Mouse (Mus musculus): ENCODE results near the gene Lcor. TPM values are rescaled to one million over a fixed set of nuclear protein-coding genes. Genes with fewer than 3 reads are reported as not detected.

The Lcor gene
- polyA plus RNA-seq, 1 experiment from 2014 or later = 17.0 TPM

DNA sequence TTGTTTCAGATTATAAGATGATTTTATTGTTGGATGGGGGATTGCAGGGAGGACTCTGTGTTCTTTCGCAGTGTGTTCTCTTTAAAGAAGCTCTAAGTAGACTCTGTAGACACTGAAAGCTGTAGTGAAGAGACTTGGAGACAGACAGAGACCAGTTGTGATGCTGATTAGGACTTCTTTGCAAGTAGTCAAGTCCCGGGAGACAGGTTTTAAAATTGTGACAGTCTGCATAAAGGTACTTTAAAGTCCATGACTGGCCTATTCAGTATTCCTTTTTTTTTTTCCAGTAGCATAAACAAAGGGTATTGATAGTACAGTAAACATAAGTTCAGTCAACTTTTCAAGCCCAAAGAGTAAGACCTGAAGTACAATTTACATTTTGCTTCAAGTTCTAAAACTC lies 39.8 kb downstream of the Lcor start:
- Histone ChIP-seq H3K4me2 (no peak overlapping the region), H3K4me1 (no peaks in the 10 kb centered on the region), H3K27me3 (no peaks in the 10 kb centered on the region), H3K4me3 (replicated peaks) (no peak overlapping the region), H3K36me3 (no peaks in the 10 kb centered on the region), H3K9ac (no peak overlapping the region), H3K27ac (no peak overlapping the region), H3K9me3 (replicated peaks) (no peaks in the 10 kb centered on the region)
- 74% methylated on average over 2 of the region's 2 CpGs for WGBS
- ATAC-seq (replicated peaks; ENCODE audit: low FRiP score) = no peak

GRCm38 (mm10) chr19:41523798-41524563 lies 41.5 kb downstream of the Lcor start:
- H3K4me2 ChIP-seq = no peak overlapping the region
- no peak overlapping the region for H3K27ac ChIP-seq
- H3K4me1 ChIP-seq = no peaks in the 10 kb centered on the region
- H3K9me3 ChIP-seq (replicated peaks) = no peaks in the 10 kb centered on the region
- ATAC-seq (replicated peaks; ENCODE audit: low FRiP score) = no peak
- no peaks in the 10 kb centered on the region for H3K27me3 ChIP-seq
- WGBS = 70% methylated on average over 3 of the region's 3 CpGs
- no peak overlapping the region for H3K4me3 ChIP-seq (replicated peaks)
- no peak overlapping the region for H3K9ac ChIP-seq
- H3K36me3 ChIP-seq = no peaks in the 10 kb centered on the region

DNA sequence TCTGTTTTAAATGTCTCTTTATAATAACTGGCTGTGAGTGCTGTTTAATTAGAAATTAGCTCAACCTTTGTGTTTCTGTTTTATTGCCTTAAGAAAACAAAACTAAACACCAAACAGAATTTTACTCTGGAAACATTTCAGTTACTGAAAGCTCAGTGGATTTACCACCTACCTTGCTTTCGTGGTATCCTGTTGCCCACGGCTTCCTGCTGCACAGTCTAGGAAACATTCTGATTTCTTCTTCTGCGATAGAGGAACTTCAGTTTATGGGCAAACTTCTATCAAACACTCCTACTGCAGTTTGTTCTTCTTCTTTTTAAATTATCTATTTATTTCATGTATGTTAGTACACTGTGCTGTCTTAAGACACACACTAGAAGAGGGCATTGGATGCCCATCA lies 46.7 kb downstream of the Lcor start:
- Histone ChIP-seq H3K4me1 (no peaks in the 10 kb centered on the region), H3K36me3 (no peaks in the 10 kb centered on the region), H3K4me2 (no peak overlapping the region), H3K27me3 (no peaks in the 10 kb centered on the region), H3K27ac (no peak overlapping the region), H3K4me3 (replicated peaks) (no peak overlapping the region), H3K9ac (no peak overlapping the region), H3K9me3 (replicated peaks) (no peaks in the 10 kb centered on the region)
- no peak for ATAC-seq (replicated peaks; ENCODE audit: low FRiP score)
- WGBS = 89% methylated on average over 3 of the region's 3 CpGs

DNA sequence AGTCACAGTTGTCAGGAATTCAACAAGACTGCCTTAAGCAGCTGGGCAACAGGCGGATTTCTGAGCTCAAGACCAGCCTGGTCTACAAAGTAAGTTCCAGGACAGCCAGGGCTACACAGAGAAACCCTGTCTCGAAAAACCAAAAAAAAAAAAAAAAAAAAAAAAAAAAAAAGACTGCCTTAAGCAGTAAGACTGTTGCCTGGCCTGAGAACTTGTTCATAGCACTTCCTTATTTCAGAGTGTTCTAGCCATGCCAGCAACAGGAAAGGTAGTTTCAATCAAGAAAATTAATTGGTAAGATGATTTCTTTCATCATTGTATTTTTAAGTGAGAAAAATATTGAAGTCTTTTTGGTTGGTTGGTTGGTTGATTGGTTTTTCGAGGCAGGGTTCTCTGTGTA lies 51.6 kb downstream of the Lcor start:
- 90% methylated on average over 3 of the region's 3 CpGs for WGBS
- no peak overlapping the region for H3K4me3 ChIP-seq (replicated peaks)

GRCm38 (mm10) chr19:41556981-41557380 lies 74.5 kb downstream of the Lcor start:
- Histone ChIP-seq H3K4me1 (no peaks in the 10 kb centered on the region), H3K27ac (no peak overlapping the region), H3K4me2 (no peak overlapping the region), H3K9me3 (replicated peaks) (no peaks in the 10 kb centered on the region), H3K36me3 (peaks cover 55% of the 10 kb centered on the region), H3K9ac (no peak overlapping the region), H3K4me3 (replicated peaks) (no peak overlapping the region), H3K27me3 (no peaks in the 10 kb centered on the region)
- ATAC-seq (replicated peaks; ENCODE audit: low FRiP score) = no peak
- WGBS = 80% methylated on average over 4 of the region's 4 CpGs

More for the DNA sequence above, 51.6 kb downstream of the Lcor start:
- H3K4me1 ChIP-seq = no peaks in the 10 kb centered on the region
- no peaks in the 10 kb centered on the region for H3K27me3 ChIP-seq
- 0 out of 2 replicates have a peak, but pooled peaks cover 5% of the 10 kb centered on the region for H3K36me3 ChIP-seq
- H3K27ac ChIP-seq = no peak overlapping the region
- no peak for ATAC-seq (replicated peaks; ENCODE audit: low FRiP score)
- no peak overlapping the region for H3K4me2 ChIP-seq
- no peak overlapping the region for H3K9ac ChIP-seq
- no peaks in the 10 kb centered on the region for H3K9me3 ChIP-seq (replicated peaks)

DNA sequence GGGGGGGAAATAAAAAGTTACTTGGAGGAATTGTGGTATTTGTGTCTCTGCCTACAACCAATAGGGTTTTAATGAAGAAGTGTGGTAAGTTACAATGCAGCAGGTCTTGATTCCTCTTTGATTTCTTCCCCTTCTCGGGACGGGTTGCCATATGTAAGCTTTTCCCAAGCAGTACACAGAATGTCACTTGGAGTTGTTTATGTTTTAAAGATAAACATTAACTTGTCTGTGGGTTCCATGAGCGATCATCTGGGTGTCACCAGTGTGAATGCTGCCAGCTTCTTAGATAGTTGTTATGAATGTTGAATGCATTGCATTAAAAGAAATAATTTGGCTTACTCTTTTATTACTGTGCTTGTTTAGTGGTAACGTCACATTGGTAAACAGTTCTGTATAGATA lies 75.1 kb downstream of the Lcor start:
- H3K4me2 ChIP-seq = no peak overlapping the region
- H3K27me3 ChIP-seq = no peaks in the 10 kb centered on the region
- no peak overlapping the region for H3K9ac ChIP-seq
- no peaks in the 10 kb centered on the region for H3K9me3 ChIP-seq (replicated peaks)
- H3K4me3 ChIP-seq (replicated peaks) = no peak overlapping the region
- ATAC-seq (replicated peaks; ENCODE audit: low FRiP score) = no peak
- no peaks in the 10 kb centered on the region for H3K4me1 ChIP-seq
- WGBS = 80% methylated on average over 4 of the region's 4 CpGs
- peaks cover 53% of the 10 kb centered on the region for H3K36me3 ChIP-seq
- no peak overlapping the region for H3K27ac ChIP-seq

DNA sequence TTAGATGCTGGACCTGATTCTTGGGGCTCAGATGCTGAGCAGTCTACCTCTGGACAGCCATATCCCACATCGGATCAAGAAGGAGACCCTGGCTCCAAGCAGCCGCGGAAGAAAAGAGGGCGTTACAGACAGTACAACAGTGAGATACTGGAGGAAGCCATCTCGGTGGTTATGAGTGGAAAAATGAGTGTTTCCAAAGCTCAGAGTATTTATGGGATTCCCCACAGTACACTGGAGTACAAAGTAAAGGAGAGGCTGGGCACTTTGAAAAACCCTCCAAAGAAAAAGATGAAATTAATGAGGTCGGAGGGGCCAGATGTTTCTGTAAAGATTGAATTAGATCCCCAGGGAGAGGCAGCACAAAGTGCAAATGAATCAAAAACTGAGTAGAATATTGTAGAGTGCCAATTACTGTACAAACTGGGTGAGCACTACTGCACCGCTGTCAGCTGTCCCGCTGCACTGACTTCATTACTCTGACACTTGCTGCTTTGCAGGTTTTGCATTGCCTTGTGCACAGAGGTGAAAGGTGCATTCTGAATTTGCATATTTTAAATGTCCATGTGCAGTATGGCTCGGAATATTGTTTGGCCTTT lies 76.6 kb downstream of the Lcor start:
- peaks cover 43% of the 10 kb centered on the region for H3K36me3 ChIP-seq
- 92% methylated on average over 9 of the region's 9 CpGs for WGBS
- no peak overlapping the region for H3K4me3 ChIP-seq (replicated peaks)
- no peak overlapping the region for H3K27ac ChIP-seq
- H3K27me3 ChIP-seq = no peaks in the 10 kb centered on the region
- no peak overlapping the region for H3K9ac ChIP-seq
- no peak for ATAC-seq (replicated peaks; ENCODE audit: low FRiP score)
- H3K4me2 ChIP-seq = no peak overlapping the region
- no peaks in the 10 kb centered on the region for H3K4me1 ChIP-seq
- no peaks in the 10 kb centered on the region for H3K9me3 ChIP-seq (replicated peaks)

- H3K4me2 ChIP-seq = no peak overlapping the region
- no peak overlapping the region for H3K4me3 ChIP-seq (replicated peaks)
- H3K9me3 ChIP-seq (replicated peaks) = no peaks in the 10 kb centered on the region
- no peak overlapping the region for H3K27ac ChIP-seq
- ATAC-seq (replicated peaks; ENCODE audit: low FRiP score) = no peak
- no peak overlapping the region for H3K9ac ChIP-seq
- H3K36me3 ChIP-seq = peaks cover 38% of the 10 kb centered on the region
- H3K27me3 ChIP-seq = no peaks in the 10 kb centered on the region
- WGBS = 89% methylated on average over 3 of the region's 3 CpGs
- H3K4me1 ChIP-seq = no peaks in the 10 kb centered on the region
Measured at GRCm38 (mm10) chr19:41560856-41561255, 78.4 kb downstream of the Lcor start.

GRCm38 (mm10) chr19:41568791-41569190 lies 86.4 kb downstream of the Lcor start:
- Histone ChIP-seq H3K4me2 (no peak overlapping the region), H3K9ac (no peak overlapping the region), H3K36me3 (no peaks in the 10 kb centered on the region), H3K27ac (no peak overlapping the region), H3K27me3 (no peaks in the 10 kb centered on the region), H3K4me1 (no peaks in the 10 kb centered on the region), H3K4me3 (replicated peaks) (no peak overlapping the region), H3K9me3 (replicated peaks) (no peaks in the 10 kb centered on the region)
- no peak for ATAC-seq (replicated peaks; ENCODE audit: low FRiP score)
- 75% methylated on average over 2 of the region's 2 CpGs for WGBS

DNA sequence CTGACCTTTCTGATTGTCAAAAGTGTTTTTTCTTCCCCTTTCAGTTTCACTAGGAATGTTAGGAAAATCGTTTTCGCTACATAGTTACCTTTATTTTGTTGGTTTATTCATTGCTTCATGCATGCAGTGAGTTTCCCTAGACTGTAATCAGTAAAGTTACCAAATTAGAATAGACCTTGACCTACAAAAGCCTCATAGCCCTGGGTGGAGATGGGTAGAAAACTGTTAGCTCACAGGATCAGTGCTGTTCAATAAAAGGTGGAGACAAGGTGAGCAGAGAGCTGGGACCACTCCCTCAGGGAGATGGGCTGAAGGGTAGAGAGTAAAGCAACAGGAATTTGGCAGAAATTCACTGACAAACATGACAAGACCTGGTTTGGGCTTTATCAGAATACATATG lies 91.3 kb downstream of the Lcor start:
- no peaks in the 10 kb centered on the region for H3K9me3 ChIP-seq (replicated peaks)
- no peak overlapping the region for H3K4me2 ChIP-seq
- no peaks in the 10 kb centered on the region for H3K36me3 ChIP-seq
- 89% methylated on average over 2 of the region's 2 CpGs for WGBS
- no peaks in the 10 kb centered on the region for H3K4me1 ChIP-seq
- no peaks in the 10 kb centered on the region for H3K27me3 ChIP-seq
- no peak overlapping the region for H3K4me3 ChIP-seq (replicated peaks)
- no peak overlapping the region for H3K27ac ChIP-seq
- no peak for ATAC-seq (replicated peaks; ENCODE audit: low FRiP score)
- no peak overlapping the region for H3K9ac ChIP-seq

DNA sequence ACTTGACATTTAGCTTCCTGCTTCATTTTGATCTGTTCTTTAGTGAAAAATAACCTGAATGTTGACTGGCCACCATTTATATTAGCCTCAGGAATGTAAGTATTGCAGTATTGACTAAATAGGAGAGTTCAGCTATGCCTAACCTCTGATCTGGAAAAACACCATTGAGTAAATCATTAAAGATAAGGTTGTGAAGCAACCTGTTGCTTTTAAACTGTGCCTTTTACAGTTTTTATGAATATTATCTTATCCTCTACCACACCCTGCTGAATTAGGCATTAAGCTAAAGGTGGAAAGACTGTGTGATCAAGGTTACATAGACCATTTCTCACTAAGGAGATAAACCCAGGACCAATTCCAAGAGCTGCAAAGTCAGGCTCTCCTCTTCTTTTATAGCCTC lies 95.1 kb downstream of the Lcor start:
- no peaks in the 10 kb centered on the region for H3K9me3 ChIP-seq (replicated peaks)
- H3K4me3 ChIP-seq (replicated peaks) = no peak overlapping the region
- no peaks in the 10 kb centered on the region for H3K4me1 ChIP-seq
- H3K27ac ChIP-seq = no peak overlapping the region
- no peak overlapping the region for H3K4me2 ChIP-seq
- no peaks in the 10 kb centered on the region for H3K27me3 ChIP-seq
- no peak overlapping the region for H3K9ac ChIP-seq
- H3K36me3 ChIP-seq = peaks cover 11% of the 10 kb centered on the region
- ATAC-seq (replicated peaks; ENCODE audit: low FRiP score) = no peak

GRCm38 (mm10) chr19:41579311-41579920 lies 97.0 kb downstream of the Lcor start:
- ATAC-seq (replicated peaks; ENCODE audit: low FRiP score) = no peak
- H3K4me3 ChIP-seq (replicated peaks) = no peak overlapping the region
- WGBS = 77% methylated on average over 4 of the region's 4 CpGs
- no peak overlapping the region for H3K27ac ChIP-seq
- H3K4me2 ChIP-seq = no peak overlapping the region
- no peak overlapping the region for H3K9ac ChIP-seq
- H3K9me3 ChIP-seq (replicated peaks) = no peaks in the 10 kb centered on the region
- H3K36me3 ChIP-seq = peaks cover 30% of the 10 kb centered on the region
- H3K27me3 ChIP-seq = no peaks in the 10 kb centered on the region
- no peaks in the 10 kb centered on the region for H3K4me1 ChIP-seq
